Mouse (Mus musculus) midbrain, postnatal 0 days (tissue): ENCODE results near the gene Aebp2. TPM values are rescaled to one million over a fixed set of nuclear protein-coding genes. Genes with fewer than 3 reads are reported as not detected.

Source experiments
- ATAC-seq: fragments of 200-750 bp; cut with Nextera tagmentation; 2 replicates; pipeline ENCODE4 v1.8.0; 2017; ENCODE audit warnings: moderate number of reproducible peaks, mild to moderate bottlenecking, moderate TSS enrichment, moderate library complexity; ENCODE audit not compliant: low FRiP score
- DNase-seq: peaks from one replicate; pipeline ENCODE4 v3.0.0-alpha.2; 2015; ENCODE audit warnings: low spot score
- H3K27ac ChIP-seq: fragments of 300-500 bp; sonication (generic); 2 replicates; pipeline ENCODE4 v1.5.1; 2014; ENCODE audit warnings: low read depth, mild to moderate bottlenecking, low read length, mixed read lengths
- H3K27me3 ChIP-seq: fragments of 300-500 bp; sonication (generic); 2 replicates; pipeline ENCODE4 v1.6.1; 2014; ENCODE audit warnings: low read length, control low read depth, mixed read lengths; ENCODE audit not compliant: insufficient read depth
- H3K36me3 ChIP-seq: fragments of 300-500 bp; sonication (generic); 2 replicates; pipeline ENCODE4 v1.6.1; 2014; ENCODE audit warnings: low read length, control low read depth, mixed read lengths; ENCODE audit not compliant: insufficient read depth
- H3K4me1 ChIP-seq: fragments of 300-500 bp; sonication (generic); 2 replicates; pipeline ENCODE4 v1.6.1; 2014; ENCODE audit warnings: mild to moderate bottlenecking, control low read depth, antibody characterized with exemption, low read length, mixed read lengths; ENCODE audit not compliant: insufficient read depth
- H3K4me2 ChIP-seq: fragments of 300-500 bp; sonication (generic); 2 replicates; pipeline ENCODE4 v1.6.1; 2014; ENCODE audit warnings: low read depth, mild to moderate bottlenecking, low read length, mixed read lengths; ENCODE audit not compliant: poor library complexity, severe bottlenecking
- H3K4me3 ChIP-seq: fragments of 300-500 bp; sonication (generic); 2 replicates; pipeline ENCODE4 v1.5.1; 2014; ENCODE audit warnings: low read depth, mild to moderate bottlenecking, low read length, moderate library complexity
- H3K9ac ChIP-seq: fragments of 300-500 bp; sonication (generic); replicated peaks from 2 replicates; pipeline ENCODE4 v1.6.1; 2014; ENCODE audit warnings: mild to moderate bottlenecking, low read length, moderate library complexity, mixed read lengths; ENCODE audit not compliant: poor library complexity, severe bottlenecking
- H3K9me3 ChIP-seq: fragments of 300-500 bp; sonication (generic); 2 replicates; pipeline ENCODE4 v1.6.1; 2016; ENCODE audit warnings: low read length, control low read depth
- CTCF ChIP-seq: IDR thresholded peaks from 2 replicates; pipeline ENCODE4 v1.5.1; 2016; ENCODE audit warnings: antibody characterized with exemption, mild to moderate bottlenecking
- WGBS: fragments of 180-500 bp; shearing (Covaris S2); extraction: QIAGEN DNeasy Blood & Tissue Kit; methylation state at CpG from one replicate; pipeline ENCODE4 v1.1.7; 2014; 5-methylcytosine and 5-hydroxymethylcytosine counted together
- polyA plus RNA-seq: library from polyadenylated mRNA; unstranded; fragments of >200 nt; fragmentation: Nextera tagmentation; extraction: Ambion mirVana; gene quantifications from 2 replicates; pipeline ENCODE4 v1.2.1, GENCODE M21; 2015
- total RNA-seq: library from RNA; depleted of rRNA; stranded (reverse); fragments of >200 nt; gene quantifications from 2 replicates; pipeline ENCODE4 v1.2.3, GENCODE M21; 2014

Aebp2 gene
- total and polyA plus RNA-seq, 2 experiments from 2014 or later: 5.3 to 31.5 TPM

- ATAC-seq (no peak), DNase-seq (no peak)
- H3K27me3 ChIP-seq: no peaks in the 10 kb centered on the region
- TF ChIP-seq CTCF: no peak
- H3K4me2 ChIP-seq: no peak overlapping the region
- WGBS: 92% methylated on average over 11 of the region's 11 CpGs
- no peaks in the 10 kb centered on the region for H3K9me3 ChIP-seq
- no peaks in the 10 kb centered on the region for H3K36me3 ChIP-seq
- no peak overlapping the region for H3K4me3 ChIP-seq
- H3K27ac ChIP-seq: no peak overlapping the region
- no peak overlapping the region for H3K9ac ChIP-seq
- H3K4me1 ChIP-seq: no peaks in the 10 kb centered on the region
Measured at GRCm38 (mm10) chr6:140684403-140684802, 61.9 kb downstream of the Aebp2 start.

GRCm38 (mm10) chr6:140689617-140690404, 67.3 kb downstream of the Aebp2 start:
- Histone ChIP-seq H3K36me3 (no peaks in the 10 kb centered on the region), H3K27me3 (no peaks in the 10 kb centered on the region), H3K4me2 (no peak overlapping the region), H3K27ac (no peak overlapping the region), H3K4me3 (no peak overlapping the region), H3K9me3 (no peaks in the 10 kb centered on the region), H3K4me1 (no peaks in the 10 kb centered on the region), H3K9ac (no peak overlapping the region)
- ATAC-seq: no peak
- 76% methylated on average over 16 of the region's 16 CpGs for WGBS
- no peak for TF ChIP-seq CTCF
- DNase-seq: peak; percentile 40

GRCm38 (mm10) chr6:140692160-140692559, 69.7 kb downstream of the Aebp2 start:
- H3K4me3 ChIP-seq: no peak overlapping the region
- ATAC-seq: no peak

GRCm38 (mm10) chr6:140696192-140696879, 73.9 kb downstream of the Aebp2 start:
- Histone ChIP-seq H3K27ac (no peak overlapping the region), H3K9ac (no peak overlapping the region), H3K36me3 (no peaks in the 10 kb centered on the region), H3K4me3 (no peak overlapping the region), H3K4me1 (no peaks in the 10 kb centered on the region), H3K4me2 (no peak overlapping the region), H3K27me3 (no peaks in the 10 kb centered on the region), H3K9me3 (no peaks in the 10 kb centered on the region)
- no peak for ATAC-seq
- no peak for TF ChIP-seq CTCF
- WGBS: 46% methylated on average over 12 of the region's 12 CpGs
- no peak for DNase-seq

More at GRCm38 (mm10) chr6:140692160-140692559, 69.7 kb downstream of the Aebp2 start:
- Histone ChIP-seq H3K9me3 (no peaks in the 10 kb centered on the region), H3K4me1 (no peaks in the 10 kb centered on the region), H3K4me2 (no peak overlapping the region), H3K27ac (no peak overlapping the region), H3K27me3 (no peaks in the 10 kb centered on the region), H3K36me3 (no peaks in the 10 kb centered on the region), H3K9ac (no peak overlapping the region)
- WGBS: 89% methylated on average over 6 of the region's 6 CpGs
- DNase-seq: no peak
- no peak for TF ChIP-seq CTCF

GRCm38 (mm10) chr6:140697994-140698393, 75.5 kb downstream of the Aebp2 start:
- H3K4me3 ChIP-seq: no peak overlapping the region

GRCm38 (mm10) chr6:140698596-140698995, 76.1 kb downstream of the Aebp2 start:
- H3K36me3 ChIP-seq: no peaks in the 10 kb centered on the region
- H3K4me3 ChIP-seq: no peak overlapping the region
- 92% methylated on average over 1 of the region's 1 CpGs for WGBS
- no peaks in the 10 kb centered on the region for H3K9me3 ChIP-seq
- no peak overlapping the region for H3K9ac ChIP-seq
- H3K4me1 ChIP-seq: no peaks in the 10 kb centered on the region
- DNase-seq (no peak), ATAC-seq (no peak)
- H3K4me2 ChIP-seq: no peak overlapping the region
- TF ChIP-seq CTCF: no peak
- H3K27me3 ChIP-seq: no peaks in the 10 kb centered on the region
- H3K27ac ChIP-seq: no peak overlapping the region

More at GRCm38 (mm10) chr6:140697994-140698393, 75.5 kb downstream of the Aebp2 start:
- no peaks in the 10 kb centered on the region for H3K36me3 ChIP-seq
- H3K27ac ChIP-seq: no peak overlapping the region
- peak; percentile 71 for DNase-seq
- no peak overlapping the region for H3K4me2 ChIP-seq
- WGBS: 78% methylated on average over 11 of the region's 11 CpGs
- TF ChIP-seq CTCF: no peak
- no peaks in the 10 kb centered on the region for H3K9me3 ChIP-seq
- ATAC-seq: peak; percentile 52; the same call in 1 of the 2 replicates
- no peaks in the 10 kb centered on the region for H3K4me1 ChIP-seq
- no peak overlapping the region for H3K9ac ChIP-seq
- H3K27me3 ChIP-seq: no peaks in the 10 kb centered on the region
